ENCODE assay signal across 11 mouse cellular contexts in genomic region chr5:150495792-150496191, GRCm38 (mm10). TPM values are rescaled to one million over a fixed set of nuclear protein-coding genes. Genes with fewer than 3 reads are reported as not detected.
A peak's percentile ranks its signal among the peaks of the same experiment; 100 is the strongest.
DNase-seq lines count a peak whose midpoint lies in the region; ATAC-seq and TF ChIP-seq lines count a peak whose summit lies in the region.
"Had no signal": no experiment of that assay in that cellular context is flagged by ENCODE, and none has a peak within 500 bp of the region (broad histone marks: within the 10 kb centered on the region; RNA-seq: fewer than 3 reads in every experiment).

No protein-coding gene starts in this region.

- ATAC-seq in intestine, postnatal 0 days, result no peak
- ATAC-seq in intestine, embryonic 16.5 days, result no peak
- peak; percentile 66 for ATAC-seq in common myeloid progenitor, adult 5-6 weeks (replicated peaks; ENCODE audit: low read depth, poor library complexity, severe bottlenecking)

- H3K27ac ChIP-seq in intestine, postnatal 0 days (ENCODE audit: low read depth, low read length), result no peak overlapping the region
- no peak overlapping the region for H3K27ac ChIP-seq in intestine, embryonic 16.5 days (ENCODE audit: low read length)
- H3K27ac ChIP-seq: limb, embryonic 12.5 days had no signal

- no peak overlapping the region for H3K9ac ChIP-seq in intestine, postnatal 0 days (ENCODE audit: low read depth, low read length)
- no peak overlapping the region for H3K9ac ChIP-seq in intestine, embryonic 16.5 days (ENCODE audit: low read depth, low read length)
- H3K9ac ChIP-seq: limb, embryonic 12.5 days had no signal

- H3K4me1 ChIP-seq in intestine, postnatal 0 days (replicated peaks; ENCODE audit: control insufficient read depth, insufficient read depth, low read length), result no peaks in the 10 kb centered on the region
- no peaks in the 10 kb centered on the region for H3K4me1 ChIP-seq in intestine, embryonic 16.5 days (ENCODE audit: control insufficient read depth, insufficient read depth, low read length)

- H3K79me2 ChIP-seq in C2C12 (ENCODE audit: control insufficient read depth, insufficient read depth), result no peaks in the 10 kb centered on the region

- DNase-seq in WW6 (ENCODE audit: low read depth, low spot score), result peak; percentile 58
- DNase-seq in kidney, postnatal 36 days, result peak; percentile 7 to 67
- DNase-seq in retina, postnatal 1 day, result peak; percentile 32
- no peak for DNase-seq in layer of hippocampus, postnatal 14 days (ENCODE audit: low spot score in 2 of 2)

- no peaks in the 10 kb centered on the region for H3K27me3 ChIP-seq in intestine, postnatal 0 days (replicated peaks; ENCODE audit: control insufficient read depth, insufficient read depth, low read length)
- no peaks in the 10 kb centered on the region for H3K27me3 ChIP-seq in intestine, embryonic 16.5 days (replicated peaks; ENCODE audit: control insufficient read depth, insufficient read depth, low read length)
- no peaks in the 10 kb centered on the region for H3K27me3 ChIP-seq in C2C12 (ENCODE audit: control insufficient read depth, insufficient read depth, insufficient read length)
- H3K27me3 ChIP-seq: limb, embryonic 12.5 days had no signal

- no peak overlapping the region for H3ac ChIP-seq in C2C12 (ENCODE audit: control insufficient read depth, insufficient read length, low read depth)

- H3K79me3 ChIP-seq in C2C12 (ENCODE audit: low read depth), result no peaks in the 10 kb centered on the region

- H3K4me3 ChIP-seq in intestine, postnatal 0 days (ENCODE audit: low read depth, low read length), result no peak overlapping the region
- no peak overlapping the region for H3K4me3 ChIP-seq in intestine, embryonic 16.5 days (ENCODE audit: low read length)
- no peak overlapping the region for H3K4me3 ChIP-seq in C2C12 (ENCODE audit: insufficient read depth, poor library complexity, severe bottlenecking)
- H3K4me3 ChIP-seq: erythroblast, embryonic 14.5 days; limb, embryonic 12.5 days had no signal

- TF ChIP-seq CTCF in intestine, postnatal 0 days (IDR thresholded peaks at IDR 0.05; ENCODE audit: low read depth), result peak; percentile 77
- peak; percentile 9 for TF ChIP-seq CTCF in C2C12 (IDR thresholded peaks at IDR 0.05; ENCODE audit: control insufficient read depth, insufficient read depth, insufficient read length)

- H3K9me3 ChIP-seq in intestine, postnatal 0 days (ENCODE audit: control insufficient read depth), result no peaks in the 10 kb centered on the region
- no peaks in the 10 kb centered on the region for H3K9me3 ChIP-seq in intestine, embryonic 16.5 days (ENCODE audit: control insufficient read depth, low read length)
- H3K9me3 ChIP-seq: limb, embryonic 12.5 days had no signal

- 56% methylated on average over 6 of the region's 6 CpGs for WGBS in intestine, postnatal 0 days
- WGBS in intestine, embryonic 16.5 days, result 57% methylated on average over 6 of the region's 6 CpGs

- H3K4me2 ChIP-seq in intestine, postnatal 0 days (replicated peaks; ENCODE audit: low read depth), result no peak overlapping the region
- H3K4me2 ChIP-seq in intestine, embryonic 16.5 days (ENCODE audit: low read depth, low read length), result no peak overlapping the region
- H3K4me2 ChIP-seq: limb, embryonic 12.5 days had no signal

- H3K36me3 ChIP-seq in intestine, postnatal 0 days (ENCODE audit: control insufficient read depth, insufficient read depth), result 0 out of 2 replicates have a peak, but pooled peaks cover 4% of the 10 kb centered on the region
- no peaks in the 10 kb centered on the region for H3K36me3 ChIP-seq in intestine, embryonic 16.5 days (ENCODE audit: control insufficient read depth, insufficient read depth, low read length)
- H3K36me3 ChIP-seq in C2C12 (ENCODE audit: control insufficient read depth, insufficient read depth), result no peaks in the 10 kb centered on the region

TF ChIP-seq in C2C12, 6 proteins besides CTCF, POLR2A, EP300 and RAD21:
- TF ChIP-seq MAX (IDR thresholded peaks at IDR 0.05), result no peak
- TF ChIP-seq FOSL1 (IDR thresholded peaks at IDR 0.05; ENCODE audit: insufficient read depth, low read length, poor library complexity, severe bottlenecking), result no peak
- TF ChIP-seq MYOG (IDR thresholded peaks at IDR 0.05; ENCODE audit: control insufficient read depth, extremely low read depth, insufficient read length), result no peak
- TF ChIP-seq CEBPB (IDR thresholded peaks at IDR 0.05; ENCODE audit: low read depth), result no peak
- no peak for TF ChIP-seq MYOD1 (IDR thresholded peaks at IDR 0.05; ENCODE audit: control insufficient read depth, insufficient read length, low read depth)
- TF ChIP-seq USF1 (IDR thresholded peaks at IDR 0.05; ENCODE audit: low read depth), result no peak

RNA-seq across cellular contexts. Expression of gene Zar1l, which starts 22.2 kb away (rescaled TPM):
- not detected in 2 replicates for polyA plus RNA-seq in intestine, postnatal 0 days (2015; fragmentation: Nextera tagmentation; extraction: Ambion mirVana)
- polyA plus RNA-seq in intestine, embryonic 16.5 days (2015; fragmentation: Nextera tagmentation; extraction: Ambion mirVana), result not detected in 2 replicates
- polyA plus RNA-seq in C2C12 (2012; fragmentation: generic; extraction: Trizol), result not detected
- total RNA-seq in common myeloid progenitor, adult 5-6 weeks (2017), result not detected in 2 replicates
- not detected for total RNA-seq in layer of hippocampus, postnatal 14 days (2021)
- polyA plus RNA-seq: erythroblast, embryonic 14.5 days; limb, embryonic 12.5 days; stomach, embryonic 14.5 days had no signal

RNA-seq across cellular contexts. Expression of gene Brca2, which starts 26.6 kb away (rescaled TPM):
- 6.6 and 6.7 TPM in 2 replicates for polyA plus RNA-seq in intestine, postnatal 0 days (2015; fragmentation: Nextera tagmentation; extraction: Ambion mirVana)
- 12.8 TPM in 2 replicates for polyA plus RNA-seq in intestine, embryonic 16.5 days (2015; fragmentation: Nextera tagmentation; extraction: Ambion mirVana)
- polyA plus RNA-seq in C2C12 (2012; fragmentation: generic; extraction: Trizol), result 4.6 TPM
- 65.2 and 76.3 TPM in 2 replicates for total RNA-seq in common myeloid progenitor, adult 5-6 weeks (2017)
- total RNA-seq in layer of hippocampus, postnatal 14 days (2021), result 1 to 10 TPM; 6.1 to 7.2 TPM

Comparison
In these comparisons a context has a peak if more than half of its experiments do, and no peak if none do; other contexts are left out.
1. DNase-seq: peak in WW6 (single experiment), kidney, postnatal 36 days (2 of 2) and retina, postnatal 1 day (single experiment); none in layer of hippocampus, postnatal 14 days (0 of 2).